Mouse (Mus musculus): ENCODE results near the gene Gm3424. TPM values are rescaled to one million over a fixed set of nuclear protein-coding genes. Genes with fewer than 3 reads are reported as not detected.
"Not testable (repeated sequence)": the region's sequence is repeated elsewhere in the genome, so short reads cannot be mapped to it uniquely, and the experiment has no call there.

Gm3424 gene
- polyA plus RNA-seq (2012; rRNA removed), result not detected in 2 replicates

DNA sequence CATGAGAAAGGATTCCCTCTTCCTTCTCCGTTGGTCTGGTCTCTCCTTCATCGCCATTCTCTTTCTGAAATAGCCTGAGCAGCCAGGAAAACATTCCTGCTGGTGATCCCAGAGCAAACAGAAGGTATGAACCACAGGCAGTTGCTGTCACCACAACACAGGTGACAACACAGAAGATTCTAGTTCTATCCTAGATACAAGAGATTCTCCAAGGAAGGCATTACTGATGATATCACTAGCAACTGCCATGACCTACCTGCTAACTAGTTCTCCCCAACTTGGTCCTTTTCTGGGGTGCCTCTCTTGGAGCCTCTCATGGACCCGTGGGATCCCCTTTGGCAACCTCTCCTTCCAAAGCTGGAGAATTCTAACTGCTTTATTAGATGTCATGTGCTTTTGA lies at the start of gene Gm3424:
TSS of gene Gm3424 (minus strand) at position 101 of the 400 bp plus-strand sequence.
- not testable (repeated sequence) for DNase-seq (ENCODE audit: low read depth, low spot score)
- WGBS, result no CpG with 5 or more reads among the region's 3 CpGs

DNA sequence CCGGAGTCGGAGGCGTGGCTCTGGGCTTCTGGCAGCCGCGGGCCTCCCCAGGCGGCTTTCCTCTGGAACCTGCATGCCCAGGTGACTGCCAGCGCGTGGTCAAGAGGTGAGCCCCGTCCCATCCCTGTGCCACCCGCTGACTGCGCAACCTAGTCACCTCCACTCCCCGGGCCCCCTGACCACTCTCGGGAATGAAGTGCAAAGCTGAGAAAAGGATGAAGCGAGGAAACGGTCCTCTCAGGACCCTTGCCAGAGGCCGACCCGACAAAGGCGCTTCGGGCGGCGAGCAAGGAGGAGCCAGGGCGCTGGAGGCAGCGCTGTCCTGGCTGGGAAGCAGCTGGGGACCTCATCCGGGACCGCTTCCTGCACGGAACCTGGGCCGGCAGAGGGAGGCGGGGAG lies 49.7 kb upstream of the Gm3424 start:
- not testable (repeated sequence) for DNase-seq (ENCODE audit: low read depth, low spot score)
- WGBS, result 2% methylated on average over 27 of the region's 28 CpGs

DNA sequence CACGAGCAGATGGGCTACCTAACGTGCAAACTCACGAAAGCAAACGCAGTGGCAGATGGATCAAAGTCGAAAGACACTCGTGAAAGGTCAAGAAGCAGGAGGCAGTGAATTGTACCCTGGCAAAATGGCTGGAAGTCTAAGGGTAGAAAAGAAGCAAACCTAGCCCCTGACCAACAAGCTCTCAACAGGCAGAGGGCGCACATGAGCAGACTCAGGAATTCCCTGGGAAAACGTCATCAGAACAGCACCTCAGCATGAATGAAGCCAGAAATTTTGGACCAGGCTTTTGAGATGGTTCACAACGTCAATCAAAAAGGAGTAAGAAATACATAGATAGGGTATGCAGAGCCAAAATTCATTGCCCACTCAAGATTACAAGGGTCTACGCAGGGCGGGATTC lies 49.0 kb upstream of the Gm3424 start:
- WGBS, result 11% methylated on average over 7 of the region's 11 CpGs
- not testable (repeated sequence) for DNase-seq (ENCODE audit: low read depth, low spot score)

DNA sequence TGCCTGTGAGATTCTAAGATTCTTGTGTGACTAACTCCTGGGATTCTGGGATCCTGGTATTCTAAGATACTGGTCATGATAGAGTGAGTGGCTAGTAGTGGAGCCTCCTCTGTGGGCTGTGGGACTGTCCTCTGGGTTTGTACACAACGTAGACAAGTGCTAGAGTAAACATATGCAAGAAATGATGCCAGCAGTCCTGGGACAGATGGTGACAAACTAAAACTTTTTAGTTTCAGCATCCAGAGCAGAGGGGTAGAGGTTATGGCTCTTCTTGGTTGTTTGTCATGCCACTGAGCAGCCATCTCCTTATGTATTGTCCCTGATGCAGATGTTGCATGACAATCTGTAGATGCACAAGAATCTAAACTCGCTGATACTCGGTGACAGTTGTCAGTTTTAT lies 25.8 kb upstream of the Gm3424 start:
- WGBS, result 75% methylated on average over 3 of the region's 3 CpGs
- DNase-seq (ENCODE audit: low read depth, low spot score), result not testable (repeated sequence)

DNA sequence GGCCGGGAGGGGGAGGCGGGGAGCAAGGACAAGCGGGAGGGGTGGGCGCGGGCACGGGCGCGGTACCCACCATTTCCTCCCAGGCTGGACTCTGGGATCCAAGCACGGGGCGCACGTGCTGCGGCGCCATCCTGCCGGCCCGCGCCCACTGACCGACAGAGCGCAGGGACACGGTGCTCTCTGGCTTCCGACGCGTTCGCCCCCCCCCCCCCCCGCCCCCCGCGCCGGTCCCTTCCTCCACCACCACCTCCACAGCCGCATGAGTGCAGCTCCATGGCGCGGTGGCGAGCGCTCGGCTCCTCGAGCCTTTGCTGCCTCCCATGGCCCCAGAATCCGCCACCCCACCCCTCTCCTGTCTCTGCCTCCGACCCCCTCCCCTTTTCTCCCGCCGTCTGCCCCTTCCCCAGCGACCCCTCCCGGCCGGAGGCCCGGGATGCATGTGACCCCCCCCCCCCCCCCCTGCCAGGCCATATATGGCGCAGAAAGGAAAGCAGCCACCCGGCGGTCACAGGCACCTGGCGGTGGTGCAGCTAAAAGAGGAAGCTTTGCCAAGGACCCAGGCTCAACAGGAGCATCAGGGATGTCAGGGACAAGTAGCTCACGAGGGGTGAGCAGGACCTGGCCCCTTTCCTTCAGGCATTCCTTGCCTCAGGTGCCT lies 17.3 kb downstream of the Gm3424 start:
- WGBS, result no CpG with 5 or more reads among the region's 47 CpGs
- DNase-seq (ENCODE audit: low read depth, low spot score), result not testable (repeated sequence)

DNA sequence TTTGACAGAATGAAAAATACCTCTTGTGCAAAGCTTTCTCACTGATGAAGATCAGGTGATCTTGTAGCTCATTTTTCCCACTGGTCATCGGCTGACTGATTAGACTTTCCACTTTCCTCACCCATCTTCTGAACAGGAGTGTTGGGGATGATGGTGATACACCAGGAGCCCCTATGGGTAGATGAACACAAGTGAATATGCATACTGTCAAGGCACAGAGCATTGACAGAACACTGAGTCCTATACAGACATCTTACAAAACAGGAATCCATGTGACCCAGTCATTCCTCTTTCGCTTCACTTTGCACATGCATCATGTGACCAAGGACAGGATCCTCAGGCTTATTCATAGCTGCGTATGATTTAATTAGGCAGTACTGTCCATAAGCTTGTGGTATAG lies 22.2 kb downstream of the Gm3424 start, which contains the start of gene Gm3383:
TSS of gene Gm3383 (minus strand) at position 101 of the 400 bp plus-strand sequence.
- DNase-seq (ENCODE audit: low read depth, low spot score), result not testable (repeated sequence)
- WGBS, result no CpG with 5 or more reads among the region's 3 CpGs

Other genes starting within 250 kb of the Gm3424 start
- gene Gm8265, start 197.3 kb downstream of the Gm3424 start, polyA plus RNA-seq (2012; rRNA removed), result not detected in 2 replicates
- gene Gm9603, start 142.9 kb downstream of the Gm3424 start, polyA plus RNA-seq (2012; rRNA removed), result not detected in 2 replicates
- 0.67 TPM in 1 of 2 replicates, not detected in the other for gene Gm3373, start 88.8 kb downstream of the Gm3424 start, polyA plus RNA-seq (2012; rRNA removed)
- gene Gm3383, start 22.3 kb downstream of the Gm3424 start, polyA plus RNA-seq (2012; rRNA removed), result 0.06 and 0.15 TPM in 2 replicates
- 0.08 TPM in 1 of 2 replicates, not detected in the other for gene Gm8237, start 50.1 kb upstream of the Gm3424 start, polyA plus RNA-seq (2012; rRNA removed)
- gene Gm3248, start 131.4 kb upstream of the Gm3424 start, polyA plus RNA-seq (2012; rRNA removed), result 0.06 and 0.08 TPM in 2 replicates
- not detected in 2 replicates for gene Gm3453, start 148.8 kb upstream of the Gm3424 start, polyA plus RNA-seq (2012; rRNA removed)
- gene Gm6337, start 227.9 kb upstream of the Gm3424 start, polyA plus RNA-seq (2012; rRNA removed), result not detected in 2 replicates

Measured in large intestine, adult 2 months (tissue).